Mouse (Mus musculus) limb, embryonic 11.5 days (tissue): ENCODE results near the gene Smpd2. TPM values are rescaled to one million over a fixed set of nuclear protein-coding genes. Genes with fewer than 3 reads are reported as not detected.
"Not testable (repeated sequence)": the region's sequence is repeated elsewhere in the genome, so short reads cannot be mapped to it uniquely, and the experiment has no call there.

ENCODE experiments used
- ATAC-seq: fragments of 200-750 bp; cut with Nextera tagmentation; 2 replicates; pipeline ENCODE4 v1.8.0; 2017; ENCODE audit warnings: low read depth; ENCODE audit not compliant: insufficient number of reproducible peaks, low FRiP score, low TSS enrichment
- DNase-seq: peaks from one replicate; pipeline ENCODE4 v3.0.0-alpha.2; 2015; ENCODE audit warnings: low spot score
- H3K27ac ChIP-seq: fragments of 300-500 bp; sonication (generic); replicated peaks from 2 replicates; pipeline ENCODE4 v1.5.1; 2014; ENCODE audit warnings: low read depth, mild to moderate bottlenecking, low read length
- H3K27me3 ChIP-seq: fragments of 300-500 bp; sonication (generic); 2 replicates; pipeline ENCODE4 v1.6.1; 2014; ENCODE audit warnings: mild to moderate bottlenecking, low read length, mixed read lengths; ENCODE audit not compliant: control insufficient read depth, insufficient read depth
- H3K36me3 ChIP-seq: fragments of 300-500 bp; sonication (generic); 2 replicates; pipeline ENCODE4 v1.6.1; 2014; ENCODE audit warnings: mild to moderate bottlenecking, low read length, moderate library complexity, mixed read lengths; ENCODE audit not compliant: control insufficient read depth, insufficient read depth
- H3K4me1 ChIP-seq: fragments of 300-500 bp; sonication (generic); 2 replicates; pipeline ENCODE4 v1.6.1; 2014; ENCODE audit warnings: low read length, mixed read lengths; ENCODE audit not compliant: control insufficient read depth, insufficient read depth
- H3K4me2 ChIP-seq: fragments of 300-500 bp; sonication (generic); 2 replicates; pipeline ENCODE4 v1.6.1; 2014; ENCODE audit warnings: low read depth, mild to moderate bottlenecking, moderate library complexity; ENCODE audit not compliant: severe bottlenecking
- H3K4me3 ChIP-seq: fragments of 300-500 bp; sonication (generic); 2 replicates; pipeline ENCODE4 v1.5.1; 2014; ENCODE audit warnings: low read depth, low read length
- H3K9ac ChIP-seq: fragments of 300-500 bp; sonication (generic); 2 replicates; pipeline ENCODE4 v1.6.1; 2014; ENCODE audit warnings: mild to moderate bottlenecking, low read length
- H3K9me3 ChIP-seq: fragments of 300-500 bp; sonication (generic); 2 replicates; pipeline ENCODE4 v1.6.1; 2016; ENCODE audit warnings: low read length; ENCODE audit not compliant: control insufficient read depth
- WGBS: fragments of 180-500 bp; shearing (Covaris S2); extraction: QIAGEN DNeasy Blood & Tissue Kit; methylation state at CpG from one replicate; pipeline ENCODE4 v1.1.7; 2014; 5-methylcytosine and 5-hydroxymethylcytosine counted together
- polyA plus RNA-seq: library from polyadenylated mRNA; unstranded; fragments of >200 nt; fragmentation: Nextera tagmentation; extraction: Ambion mirVana; gene quantifications from 2 replicates; pipeline ENCODE4 v1.2.1, GENCODE M21; 2014

Gene Smpd2
- polyA plus RNA-seq, 1 experiment from 2014 or later, result 57.3 TPM

DNA sequence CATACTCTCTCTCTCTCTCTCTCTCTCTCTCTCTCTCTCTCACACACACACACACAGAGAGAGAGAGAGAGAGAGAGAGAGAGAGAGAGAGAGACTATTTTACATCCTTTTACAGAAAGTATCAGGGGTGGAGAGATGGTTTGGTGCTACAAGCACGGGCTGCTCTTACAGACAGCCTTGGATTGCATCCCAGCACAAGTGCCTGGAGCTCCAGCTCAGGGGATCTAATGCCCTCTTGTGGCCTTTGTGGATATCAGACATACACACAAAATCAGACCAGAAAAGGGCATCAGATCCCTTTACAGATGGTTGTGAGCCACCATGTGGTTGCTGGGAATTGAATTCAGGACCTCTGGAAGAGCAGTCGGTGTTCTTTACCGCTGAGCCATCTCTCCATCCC lies 15.3 kb upstream of the Smpd2 start:
- not testable (repeated sequence) for ATAC-seq

DNA sequence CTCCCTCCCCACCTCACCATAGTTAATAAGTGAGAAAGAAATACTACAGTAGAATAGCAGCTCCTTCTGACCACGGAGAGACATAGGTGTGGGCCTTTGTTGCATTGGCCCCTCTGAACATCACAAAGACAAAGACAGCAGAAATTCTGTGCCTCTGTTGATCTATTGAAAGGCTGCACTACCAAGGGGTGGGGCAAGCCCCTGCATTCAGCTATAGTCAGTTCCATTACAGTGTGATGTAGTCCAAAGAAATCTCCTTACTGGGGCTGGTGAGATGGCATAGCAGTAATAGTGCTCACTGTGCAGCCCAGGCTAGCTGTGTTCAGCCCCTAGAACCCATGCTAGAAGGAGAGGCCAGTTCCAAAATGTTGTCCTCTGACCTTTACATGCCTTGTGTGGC lies 14.8 kb upstream of the Smpd2 start:
- ATAC-seq (no peak), DNase-seq (no peak)
- WGBS, result 83% methylated on average over 1 of the region's 1 CpGs

More for the DNA sequence above, 15.3 kb upstream of the Smpd2 start:
- H3K36me3 ChIP-seq, H3K27ac ChIP-seq, H3K9me3 ChIP-seq, H3K9ac ChIP-seq, H3K27me3 ChIP-seq, H3K4me1 ChIP-seq, H3K4me3 ChIP-seq, H3K4me2 ChIP-seq: not testable (repeated sequence)
- 2% methylated on average over 3 of the region's 3 CpGs for WGBS
- DNase-seq, result peak; percentile 70

DNA sequence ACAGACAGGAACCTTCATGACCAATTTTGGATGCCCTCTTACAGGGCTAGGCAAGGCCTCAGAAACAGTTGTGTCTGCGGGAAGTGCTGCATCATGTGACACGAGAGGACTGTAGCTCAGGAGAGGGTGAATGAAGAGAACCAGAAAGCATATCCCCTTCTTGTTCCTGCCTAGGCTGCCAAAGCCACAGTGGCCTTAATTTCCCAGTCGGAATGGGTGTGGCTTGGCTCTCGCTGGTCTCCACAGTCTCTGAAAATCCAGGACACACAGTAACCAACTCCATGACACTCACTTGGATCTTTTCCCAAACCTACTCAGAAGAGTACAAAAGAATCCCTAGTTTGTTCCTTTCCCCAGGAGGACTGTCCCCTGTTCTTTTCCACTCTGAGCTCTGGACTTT lies 10.8 kb upstream of the Smpd2 start:
- H3K4me3 ChIP-seq, result no peak overlapping the region
- H3K27ac ChIP-seq, result no peak overlapping the region
- WGBS, result 71% methylated on average over 4 of the region's 4 CpGs
- no peak overlapping the region for H3K4me2 ChIP-seq
- ATAC-seq (no peak), DNase-seq (no peak)
- H3K27me3 ChIP-seq, result no peaks in the 10 kb centered on the region
- no peaks in the 10 kb centered on the region for H3K4me1 ChIP-seq
- no peaks in the 10 kb centered on the region for H3K36me3 ChIP-seq
- no peaks in the 10 kb centered on the region for H3K9me3 ChIP-seq
- H3K9ac ChIP-seq, result no peak overlapping the region

More for the DNA sequence above, 14.8 kb upstream of the Smpd2 start:
- Histone ChIP-seq H3K4me1 (no peaks in the 10 kb centered on the region), H3K27ac (no peak overlapping the region), H3K9ac (no peak overlapping the region), H3K9me3 (no peaks in the 10 kb centered on the region), H3K36me3 (no peaks in the 10 kb centered on the region), H3K4me2 (no peak overlapping the region), H3K27me3 (no peaks in the 10 kb centered on the region), H3K4me3 (no peak overlapping the region)

DNA sequence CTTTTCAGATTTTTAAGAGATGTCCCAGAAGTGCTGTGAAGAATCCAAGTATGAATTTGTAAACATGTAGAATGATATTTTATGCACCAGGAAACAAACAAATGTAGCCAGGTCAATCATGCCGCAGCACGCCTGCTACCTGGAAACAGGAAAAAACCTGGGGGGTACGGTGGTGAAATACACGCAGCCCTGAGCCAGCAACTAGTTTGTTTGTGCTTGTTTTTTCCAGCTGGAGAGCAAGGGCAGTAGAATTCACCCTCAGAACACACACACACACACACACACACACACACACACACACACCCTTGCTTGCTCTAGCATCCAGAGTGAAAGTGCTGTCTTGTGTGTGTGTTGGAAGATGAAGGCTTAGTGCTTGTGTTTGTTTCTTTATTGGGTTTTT lies 942 bp upstream of the Smpd2 start:
- Histone ChIP-seq H3K9ac (no peak overlapping the region), H3K36me3 (no peaks in the 10 kb centered on the region; the same call in 1 of the 2 replicates), H3K4me2 (no peak overlapping the region), H3K9me3 (no peaks in the 10 kb centered on the region), H3K27ac (no peak overlapping the region), H3K4me3 (no peak overlapping the region), H3K27me3 (no peaks in the 10 kb centered on the region), H3K4me1 (peaks cover 8% of the 10 kb centered on the region)
- ATAC-seq (no peak), DNase-seq (no peak)
- WGBS, result 52% methylated on average over 4 of the region's 4 CpGs

DNA sequence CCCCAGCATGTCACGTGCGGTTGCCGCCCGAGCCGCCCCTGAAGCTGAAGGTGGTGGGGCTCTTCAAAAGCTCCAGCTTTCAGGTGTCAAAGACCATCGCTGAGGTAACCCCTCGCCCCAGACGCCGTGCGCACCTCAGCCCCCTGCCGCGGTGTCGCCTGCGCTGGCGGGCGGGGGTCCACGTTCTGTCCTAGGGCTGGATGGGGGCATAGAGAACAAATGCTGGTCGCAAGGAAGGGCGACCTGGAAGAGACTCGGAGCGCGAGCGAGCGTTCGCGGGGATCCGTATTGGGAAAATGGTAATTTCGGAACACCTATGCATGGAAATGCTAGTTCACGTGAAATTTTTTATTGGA lies 327 bp upstream of the Smpd2 start:
- DNase-seq, result no peak
- H3K36me3 ChIP-seq, result no peaks in the 10 kb centered on the region; the same call in 1 of the 2 replicates
- H3K9ac ChIP-seq, result peak overlapping the region; percentile 77
- H3K4me3 ChIP-seq, result peak overlapping the region; percentile 47
- no peaks in the 10 kb centered on the region for H3K27me3 ChIP-seq
- H3K27ac ChIP-seq, result no peak overlapping the region
- under 1% methylated on average over 29 of the region's 29 CpGs for WGBS
- peak overlapping the region; percentile 94 for H3K4me2 ChIP-seq
- peaks cover 8% of the 10 kb centered on the region for H3K4me1 ChIP-seq
- no peaks in the 10 kb centered on the region for H3K9me3 ChIP-seq
- no peak; the same call in 1 of the 2 replicates for ATAC-seq

DNA sequence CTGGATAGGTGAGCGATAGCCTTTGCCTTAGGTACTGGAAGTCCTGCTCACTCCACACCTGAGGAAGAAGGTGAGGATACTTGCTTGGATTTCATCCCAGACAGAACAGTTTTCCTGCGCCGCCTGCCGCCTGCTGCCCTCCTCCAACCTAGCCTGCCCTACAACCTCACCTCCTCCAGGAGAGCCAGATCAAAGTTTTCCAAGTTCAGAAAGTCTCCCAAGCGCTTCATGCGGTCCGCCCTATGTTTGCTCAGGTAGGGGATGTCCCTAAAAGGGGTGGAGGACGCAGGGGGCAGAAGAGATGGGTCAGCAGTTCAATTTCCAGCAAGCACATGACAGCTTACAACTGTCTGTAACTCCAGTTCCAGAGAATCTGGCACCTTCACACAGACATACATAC lies 875 bp downstream of the Smpd2 start:
- Histone ChIP-seq H3K4me3 (peak overlapping the region; percentile 47), H3K9ac (peak overlapping the region; percentile 77), H3K9me3 (no peaks in the 10 kb centered on the region), H3K27me3 (no peaks in the 10 kb centered on the region), H3K4me1 (peaks cover 8% of the 10 kb centered on the region), H3K4me2 (peak overlapping the region; percentile 94), H3K36me3 (peaks cover 2% of the 10 kb centered on the region; the same call in 1 of the 2 replicates), H3K27ac (no peak overlapping the region)
- 27% methylated on average over 8 of the region's 8 CpGs for WGBS
- ATAC-seq, result no peak
- no peak for DNase-seq

DNA sequence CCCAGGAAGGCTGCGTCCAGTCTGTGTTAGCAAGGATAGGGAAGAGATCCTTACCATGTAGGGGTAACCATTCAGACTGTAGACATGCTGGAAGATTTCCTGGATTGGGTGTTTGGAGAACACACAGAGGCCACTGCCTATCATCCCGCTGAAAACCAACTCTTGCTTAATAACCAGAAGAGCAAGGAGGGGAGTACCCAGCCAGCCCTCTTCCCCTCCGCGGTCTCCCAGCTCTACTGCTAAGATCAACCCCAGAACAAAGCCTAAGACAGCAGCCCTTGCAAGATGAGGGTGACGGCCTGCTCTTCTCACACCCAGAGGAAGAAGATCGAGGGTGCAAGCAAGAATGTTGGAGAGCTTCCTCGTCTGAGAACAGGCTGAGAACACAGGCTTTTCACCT lies 1.3 kb downstream of the Smpd2 start:
- no peak overlapping the region for H3K27ac ChIP-seq
- H3K27me3 ChIP-seq, result no peaks in the 10 kb centered on the region
- H3K4me1 ChIP-seq, result peaks cover 8% of the 10 kb centered on the region
- no peaks in the 10 kb centered on the region for H3K9me3 ChIP-seq
- DNase-seq (no peak), ATAC-seq (no peak)
- 50% methylated on average over 7 of the region's 7 CpGs for WGBS
- peaks cover 2% of the 10 kb centered on the region; the same call in 1 of the 2 replicates for H3K36me3 ChIP-seq
- H3K4me2 ChIP-seq, result peak overlapping the region; percentile 94
- H3K9ac ChIP-seq, result 0 out of 2 replicates have a peak overlapping the region, but pooled peaks have one; percentile 22
- H3K4me3 ChIP-seq, result peak overlapping the region; percentile 47

DNA sequence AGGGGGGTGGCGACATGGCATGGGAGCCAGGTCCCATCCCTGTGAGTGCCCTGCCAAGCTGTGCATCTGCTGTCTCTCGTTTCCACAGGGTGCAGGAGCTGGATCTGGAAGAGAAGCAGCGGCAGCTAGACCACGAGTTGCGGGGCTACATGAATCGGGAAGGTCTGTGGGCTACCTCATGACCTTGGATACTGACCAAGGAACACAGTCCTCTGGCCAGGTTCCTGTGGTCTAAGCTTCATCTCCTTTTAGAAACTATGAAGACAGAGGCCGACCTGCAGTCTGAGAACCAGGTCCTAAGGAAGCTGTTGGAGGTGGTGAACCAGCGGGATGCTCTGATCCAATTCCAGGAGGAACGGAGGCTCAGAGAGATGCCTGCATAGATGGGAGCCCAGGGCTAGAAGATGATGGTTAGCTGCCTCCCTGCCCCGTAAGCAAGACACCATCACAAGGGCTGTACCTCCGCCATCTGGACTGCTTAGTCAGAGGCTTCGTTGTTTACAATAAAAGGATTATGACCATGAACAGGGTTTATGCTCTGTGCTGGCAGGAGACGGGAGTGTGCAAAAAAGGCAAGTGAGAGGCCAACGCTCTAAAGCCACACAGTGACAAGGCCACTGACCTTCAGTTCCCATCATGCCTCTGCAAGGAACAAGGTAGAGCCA lies 3.5 kb downstream of the Smpd2 start:
- H3K4me2 ChIP-seq, result no peak overlapping the region
- H3K9me3 ChIP-seq, result no peaks in the 10 kb centered on the region
- H3K9ac ChIP-seq, result no peak overlapping the region
- ATAC-seq, result no peak
- 86% methylated on average over 14 of the region's 14 CpGs for WGBS
- peaks cover 8% of the 10 kb centered on the region for H3K4me1 ChIP-seq
- peaks cover 2% of the 10 kb centered on the region; the same call in 1 of the 2 replicates for H3K36me3 ChIP-seq
- no peak overlapping the region for H3K4me3 ChIP-seq
- H3K27me3 ChIP-seq, result no peaks in the 10 kb centered on the region
- no peak for DNase-seq
- H3K27ac ChIP-seq, result no peak overlapping the region

DNA sequence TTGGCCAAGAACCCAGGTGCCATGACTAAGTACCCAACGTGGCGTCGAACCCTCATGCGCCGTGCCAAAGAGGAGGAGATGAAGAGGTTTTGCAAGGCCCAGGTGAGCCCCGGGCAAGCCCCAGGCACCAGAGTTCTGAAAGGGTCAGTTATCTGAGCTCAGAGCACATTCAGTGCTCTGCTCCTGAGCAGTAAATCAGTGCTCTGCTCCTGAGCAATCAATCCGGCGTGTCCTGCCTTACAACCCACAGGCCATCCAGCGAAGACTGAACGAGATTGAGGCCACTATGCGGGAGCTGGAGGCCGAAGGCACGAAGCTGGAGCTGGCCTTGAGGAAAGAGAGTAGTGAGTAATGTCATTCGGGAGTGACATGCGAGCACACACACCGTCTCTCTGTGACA lies 4.4 kb downstream of the Smpd2 start:
- H3K4me3 ChIP-seq, result no peak overlapping the region
- WGBS, result 92% methylated on average over 16 of the region's 16 CpGs
- no peak overlapping the region for H3K9ac ChIP-seq
- peaks cover 8% of the 10 kb centered on the region for H3K4me1 ChIP-seq
- DNase-seq (no peak), ATAC-seq (no peak)
- no peaks in the 10 kb centered on the region for H3K9me3 ChIP-seq
- peaks cover 2% of the 10 kb centered on the region; the same call in 1 of the 2 replicates for H3K36me3 ChIP-seq
- H3K4me2 ChIP-seq, result no peak overlapping the region
- H3K27me3 ChIP-seq, result no peaks in the 10 kb centered on the region
- no peak overlapping the region for H3K27ac ChIP-seq
